Mouse (Mus musculus) forebrain, embryonic 13.5 days (tissue): ENCODE data around the gene Gpr153. TPM values are rescaled to one million over a fixed set of nuclear protein-coding genes. Genes with fewer than 3 reads are reported as not detected.

ENCODE experiments used
- ATAC-seq: fragments of 200-750 bp; cut with Nextera tagmentation; 2 replicates; pipeline ENCODE4 v1.8.0; 2017
- H3K27ac ChIP-seq: fragments of 300-500 bp; sonication (generic); 2 replicates; pipeline ENCODE4 v1.5.1; 2015; ENCODE audit warnings: inconsistent platforms, mild to moderate bottlenecking, moderate library complexity
- H3K27me3 ChIP-seq: fragments of 300-500 bp; sonication (generic); 2 replicates; pipeline ENCODE4 v1.6.1; 2015; ENCODE audit warnings: mild to moderate bottlenecking, inconsistent platforms
- H3K36me3 ChIP-seq: fragments of 300-500 bp; sonication (generic); 2 replicates; pipeline ENCODE4 v1.6.1; 2015; ENCODE audit warnings: mild to moderate bottlenecking, inconsistent platforms; ENCODE audit not compliant: poor library complexity, severe bottlenecking
- H3K4me1 ChIP-seq: fragments of 300-500 bp; sonication (generic); 2 replicates; pipeline ENCODE4 v1.6.1; 2015; ENCODE audit warnings: inconsistent platforms
- H3K4me2 ChIP-seq: fragments of 300-500 bp; sonication (generic); 2 replicates; pipeline ENCODE4 v1.6.1; 2015; ENCODE audit warnings: inconsistent platforms, mild to moderate bottlenecking, moderate library complexity
- H3K4me3 ChIP-seq: fragments of 300-500 bp; sonication (generic); 2 replicates; pipeline ENCODE4 v1.5.1; 2015; ENCODE audit warnings: mild to moderate bottlenecking, inconsistent platforms
- H3K9ac ChIP-seq: fragments of 300-500 bp; sonication (generic); 2 replicates; pipeline ENCODE4 v1.6.1; 2015; ENCODE audit warnings: mild to moderate bottlenecking, inconsistent platforms
- H3K9me3 ChIP-seq: fragments of 300-500 bp; sonication (generic); replicated peaks from 2 replicates; pipeline ENCODE4 v1.6.1; 2016; ENCODE audit warnings: inconsistent platforms
- WGBS: fragments of 180-500 bp; shearing (Covaris S2); methylation state at CpG from one replicate; pipeline ENCODE4 v1.1.7; 2015; 5-methylcytosine and 5-hydroxymethylcytosine counted together
- polyA plus RNA-seq: library from polyadenylated mRNA; unstranded; fragments of >200 nt; fragmentation: Nextera tagmentation; extraction: Ambion mirVana; gene quantifications from 2 replicates; pipeline ENCODE4 v1.2.1, GENCODE M21; 2015

The Gpr153 gene
- polyA plus RNA-seq, 1 experiment from 2014 or later: 3.2 TPM

- Histone ChIP-seq H3K36me3 (peaks cover 31% of the 10 kb centered on the region), H3K4me1 (peaks cover 15% of the 10 kb centered on the region), H3K9me3 (no peaks in the 10 kb centered on the region), H3K4me2 (peak overlapping the region; percentile 84), H3K27ac (no peak overlapping the region), H3K4me3 (peak overlapping the region; percentile 98), H3K9ac (peak overlapping the region; percentile 96), H3K27me3 (peaks cover 4% of the 10 kb centered on the region; the same call in 1 of the 2 replicates)
- no peak for ATAC-seq
- 2% methylated on average over 11 of the region's 11 CpGs for WGBS
Measured at GRCm38 (mm10) chr4:152326543-152326942, 52.5 kb downstream of the Gpr153 start.

GRCm38 (mm10) chr4:152328691-152329090 lies 54.7 kb downstream of the Gpr153 start:
- ATAC-seq: no peak
- peaks cover 15% of the 10 kb centered on the region for H3K4me1 ChIP-seq
- no peak overlapping the region for H3K4me3 ChIP-seq
- 82% methylated on average over 6 of the region's 6 CpGs for WGBS
- H3K36me3 ChIP-seq: peaks cover 53% of the 10 kb centered on the region
- no peak overlapping the region for H3K27ac ChIP-seq
- no peaks in the 10 kb centered on the region for H3K27me3 ChIP-seq
- no peak overlapping the region for H3K9ac ChIP-seq
- H3K9me3 ChIP-seq: no peaks in the 10 kb centered on the region
- H3K4me2 ChIP-seq: no peak overlapping the region

- peak; percentile 62 for ATAC-seq
- no peaks in the 10 kb centered on the region for H3K4me1 ChIP-seq
- H3K36me3 ChIP-seq: peaks cover 77% of the 10 kb centered on the region
- no peak overlapping the region for H3K4me3 ChIP-seq
- no peak overlapping the region for H3K27ac ChIP-seq
- H3K9ac ChIP-seq: no peak overlapping the region
- H3K27me3 ChIP-seq: peaks cover 6% of the 10 kb centered on the region; the same call in 1 of the 2 replicates
- 42% methylated on average over 2 of the region's 2 CpGs for WGBS
- no peak overlapping the region for H3K4me2 ChIP-seq
- H3K9me3 ChIP-seq: no peaks in the 10 kb centered on the region
Measured at GRCm38 (mm10) chr4:152332952-152333351, 58.9 kb downstream of the Gpr153 start.

GRCm38 (mm10) chr4:152333587-152333986 lies 59.6 kb downstream of the Gpr153 start:
- peaks cover 75% of the 10 kb centered on the region for H3K36me3 ChIP-seq
- H3K4me3 ChIP-seq: no peak overlapping the region
- WGBS: 92% methylated on average over 12 of the region's 12 CpGs
- no peak overlapping the region for H3K4me2 ChIP-seq
- no peak overlapping the region for H3K27ac ChIP-seq
- peaks cover 10% of the 10 kb centered on the region; the same call in 1 of the 2 replicates for H3K27me3 ChIP-seq
- ATAC-seq: no peak
- H3K9ac ChIP-seq: no peak overlapping the region
- no peaks in the 10 kb centered on the region for H3K9me3 ChIP-seq
- H3K4me1 ChIP-seq: peaks cover 5% of the 10 kb centered on the region

Other genes starting within 250 kb of the Gpr153 start
- 18.5 and 25.2 TPM in 2 replicates for gene Zbtb48, start 246.6 kb upstream of the Gpr153 start, polyA plus RNA-seq
- gene Tas1r1, start 235.7 kb upstream of the Gpr153 start, polyA plus RNA-seq: 0.53 and 0.83 TPM in 2 replicates
- 22.5 and 25.8 TPM in 2 replicates for gene Nol9, start 234.9 kb upstream of the Gpr153 start, polyA plus RNA-seq
- gene Plekhg5, start 201.7 kb upstream of the Gpr153 start, polyA plus RNA-seq: 8.4 and 9.2 TPM in 2 replicates
- gene Tnfrsf25, start 158.3 kb upstream of the Gpr153 start, polyA plus RNA-seq: 0.38 and 0.88 TPM in 2 replicates
- 0.10 and 0.13 TPM in 2 replicates for gene Espn, start 121.9 kb upstream of the Gpr153 start, polyA plus RNA-seq
- not detected in 2 replicates for gene Hes2, start 115.4 kb upstream of the Gpr153 start, polyA plus RNA-seq
- 126 and 135 TPM in 2 replicates for gene Acot7, start 96.1 kb upstream of the Gpr153 start, polyA plus RNA-seq
- gene Hes3, start 17.4 kb downstream of the Gpr153 start, polyA plus RNA-seq: not detected in 2 replicates
- 13.4 and 16.8 TPM in 2 replicates for gene Icmt, start 23.0 kb downstream of the Gpr153 start, polyA plus RNA-seq
- gene Rnf207, start 44.8 kb downstream of the Gpr153 start, polyA plus RNA-seq: 1.7 and 2.0 TPM in 2 replicates
- gene Rpl22, start 51.5 kb downstream of the Gpr153 start, polyA plus RNA-seq: 265 and 331 TPM in 2 replicates
- 20.1 and 21.0 TPM in 2 replicates for gene Chd5, start 64.4 kb downstream of the Gpr153 start, polyA plus RNA-seq
- 4.4 and 5.2 TPM in 2 replicates for gene Nphp4, start 202.5 kb downstream of the Gpr153 start, polyA plus RNA-seq
- 12.2 and 13.1 TPM in 2 replicates for gene Kcnab2, start 203.6 kb downstream of the Gpr153 start, polyA plus RNA-seq